Mouse (Mus musculus) gastrocnemius, postnatal 25 days (tissue): ENCODE measurements around the gene Gm3317. TPM values are rescaled to one million over a fixed set of nuclear protein-coding genes. Genes with fewer than 3 reads are reported as not detected.
"Not testable (repeated sequence)": the region's sequence is repeated elsewhere in the genome, so short reads cannot be mapped to it uniquely, and the experiment has no call there.

Experiments
- DNase-seq: peaks from one replicate; pipeline ENCODE4 v3.0.0; 2022
- long read RNA-seq, 2 experiments: library from polyadenylated mRNA; stranded (forward); transcript quantifications; one replicate each; pipeline ENCODE4 v2.0.0; 2021
- total RNA-seq, 2 experiments: library from RNA; stranded (reverse); gene quantifications; 1 replicate in 1 of 2; 2 replicates in 1 of 2; pipeline ENCODE4 v1.2.3; 2021

Gene Gm3317
- not detected for total RNA-seq
- long read RNA-seq, experiment 1 = 0 reads
- long read RNA-seq, experiment 2 = 0 reads

DNA sequence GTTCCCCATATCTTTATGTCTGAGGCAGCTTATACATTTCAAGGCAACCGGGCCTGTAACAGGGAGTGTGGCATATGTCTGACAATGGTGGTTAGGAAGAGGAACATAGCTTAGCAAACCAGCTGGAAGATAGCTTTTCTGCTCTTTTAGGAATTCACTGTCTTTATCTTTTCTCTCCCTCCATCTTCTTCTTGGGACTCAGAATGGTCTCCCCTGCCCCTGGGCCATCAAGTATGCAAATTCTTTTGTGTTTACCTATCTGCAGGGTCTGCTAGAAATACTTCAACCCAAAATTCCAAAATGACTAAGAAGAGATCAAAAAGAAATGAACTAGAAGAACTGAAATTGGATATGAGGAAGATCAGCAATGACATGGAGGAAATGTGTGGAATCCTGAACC lies at the start of gene Gm3317:
Gene Gm3317, plus strand, starts transcription at position 301 of the 400 bp plus-strand sequence.
- not testable (repeated sequence) for DNase-seq

DNA sequence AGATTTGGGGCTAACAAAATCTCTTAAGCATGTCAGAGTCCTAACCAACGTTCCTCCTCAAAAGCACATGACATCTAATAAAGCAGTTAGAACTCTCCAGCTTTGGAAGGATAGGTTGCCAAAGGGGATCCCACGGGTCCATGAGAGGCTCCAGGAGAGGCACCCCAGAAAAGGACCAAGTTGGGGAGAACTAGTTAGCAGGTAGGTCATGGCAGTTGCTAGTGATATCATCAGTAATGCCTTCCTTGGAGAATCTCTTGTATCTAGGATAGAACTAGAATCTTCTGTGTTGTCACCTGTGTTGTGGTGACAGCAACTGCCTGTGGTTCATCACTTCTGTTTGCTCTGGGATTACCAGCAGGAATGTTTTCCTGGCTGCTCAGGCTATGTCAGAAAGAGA lies 33.1 kb upstream of the Gm3317 start, which contains the start of gene Gm8279:
Gene Gm8279, plus strand, starts transcription at position 301 of the 400 bp plus-strand sequence.
- DNase-seq = not testable (repeated sequence)

GRCm38 (mm10) chr14:5185493-5185892 lies 21.2 kb downstream of the Gm3317 start, which contains the start of gene Gm8271:
Gm8271 (plus strand) TSS chr14:5185793.
- DNase-seq = not testable (repeated sequence)

Other genes starting within 250 kb of the Gm3317 start
- gene Gm8297, start 180.6 kb upstream of the Gm3317 start, total RNA-seq = not detected
- not detected for gene Gm3298, start 148.6 kb upstream of the Gm3317 start, total RNA-seq
- not detected for gene 4930555G01Rik, start 113.9 kb upstream of the Gm3317 start, total RNA-seq
- under 1 TPM in 1 of 2 experiments, not detected in 1; 0.20 TPM for gene Gm8281, start 93.5 kb upstream of the Gm3317 start, total RNA-seq
- not detected for gene Gm8279, start 33.0 kb upstream of the Gm3317 start, total RNA-seq
- gene Gm8271, start 21.3 kb downstream of the Gm3317 start, total RNA-seq = not detected
- not detected for gene Gm3526, start 96.0 kb downstream of the Gm3317 start, total RNA-seq
- gene Gm3542, start 170.4 kb downstream of the Gm3317 start, total RNA-seq = not detected
- not detected for gene Gm3500, start 224.5 kb downstream of the Gm3317 start, total RNA-seq